Mouse (Mus musculus) right cerebral cortex, adult 18-20 months (tissue): ENCODE measurements at regions not wholly inside any gene's neighbourhood (a gene's known extent, or its start where the extent isn't known, plus 50 kb on each side); places are given as distances from the start of the nearest gene placed in this dataset.

ENCODE experiments used
- DNase-seq: peaks from one replicate; pipeline ENCODE4 v3.0.0; 2022; ENCODE audit warnings: mixed read lengths

- no peak for DNase-seq
Measured at GRCm38 (mm10) chr4:62912891-62913290, 52.5 kb upstream of the Zfp618 start.
